Mouse (Mus musculus) lung, embryonic 15.5 days (tissue): ENCODE measurements around the gene Pgk1. TPM values are rescaled to one million over a fixed set of nuclear protein-coding genes. Genes with fewer than 3 reads are reported as not detected.
A peak's percentile ranks its signal among the peaks of the same experiment; 100 is the strongest.

Experiments
- ATAC-seq: fragments of 200-750 bp; cut with Nextera tagmentation; 2 replicates; pipeline ENCODE4 v1.8.0; 2017; ENCODE audit warnings: moderate number of reproducible peaks, borderline replicate concordance; ENCODE audit not compliant: low FRiP score, low TSS enrichment; ENCODE audit errors: extremely low read depth
- H3K27ac ChIP-seq: fragments of 300-500 bp; sonication (generic); 2 replicates; pipeline ENCODE4 v1.5.1; 2015; ENCODE audit warnings: moderate library complexity, mild to moderate bottlenecking, inconsistent platforms
- H3K27me3 ChIP-seq: fragments of 300-500 bp; sonication (generic); 2 replicates; pipeline ENCODE4 v1.6.1; 2015; ENCODE audit warnings: inconsistent platforms
- H3K36me3 ChIP-seq: fragments of 300-500 bp; sonication (generic); 2 replicates; pipeline ENCODE4 v1.6.1; 2015; ENCODE audit warnings: inconsistent platforms
- H3K4me1 ChIP-seq: fragments of 300-500 bp; sonication (generic); 2 replicates; pipeline ENCODE4 v1.6.1; 2015; ENCODE audit warnings: inconsistent platforms
- H3K4me2 ChIP-seq: fragments of 300-500 bp; sonication (generic); 2 replicates; pipeline ENCODE4 v1.6.1; 2015; ENCODE audit warnings: inconsistent platforms, mild to moderate bottlenecking, moderate library complexity
- H3K4me3 ChIP-seq: fragments of 300-500 bp; sonication (generic); 2 replicates; pipeline ENCODE4 v1.5.1; 2015; ENCODE audit warnings: mild to moderate bottlenecking, inconsistent platforms
- H3K9ac ChIP-seq: fragments of 300-500 bp; sonication (generic); 2 replicates; pipeline ENCODE4 v1.6.1; 2015; ENCODE audit warnings: inconsistent platforms
- H3K9me3 ChIP-seq: fragments of 300-500 bp; sonication (generic); 2 replicates; pipeline ENCODE4 v1.6.1; 2016; ENCODE audit warnings: inconsistent platforms
- WGBS: fragments of 180-500 bp; shearing (Covaris S2); methylation state at CpG from one replicate; pipeline ENCODE4 v1.1.7; 2015; 5-methylcytosine and 5-hydroxymethylcytosine counted together
- polyA plus RNA-seq: library from polyadenylated mRNA; unstranded; fragments of >200 nt; fragmentation: Nextera tagmentation; extraction: Ambion mirVana; gene quantifications from 2 replicates; pipeline ENCODE4 v1.2.1, GENCODE M21; 2015

Pgk1 gene
- polyA plus RNA-seq, 1 experiment from 2014 or later: 301 TPM

DNA sequence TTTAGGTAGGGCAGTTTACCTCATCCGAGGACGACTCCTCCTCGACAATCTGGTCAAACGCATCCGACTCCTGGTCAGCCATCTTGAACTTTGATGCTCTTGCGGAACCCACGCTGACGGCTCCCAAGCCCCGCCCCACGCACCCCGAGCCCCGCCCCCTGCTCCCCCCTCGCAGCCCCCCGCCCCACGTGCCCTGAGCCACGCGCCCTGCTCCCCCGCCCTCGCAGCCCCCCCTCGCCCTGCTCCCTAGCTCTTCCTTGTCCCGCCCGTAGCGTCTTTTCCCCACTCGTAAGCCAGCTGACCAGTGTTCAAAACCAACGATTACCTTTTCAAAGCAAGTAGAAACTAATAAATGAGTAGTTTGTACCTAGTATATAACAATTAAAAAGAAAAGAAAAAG lies 34.2 kb downstream of the Pgk1 start, which contains the start of gene Taf9b:
TSS of gene Taf9b (minus strand) at position 101 of the 400 bp plus-strand sequence.
- Histone ChIP-seq H3K27me3 (no peaks in the 10 kb centered on the region), H3K9ac (no peak within 1 kb of the TSS), H3K36me3 (no peaks in the 10 kb centered on the region), H3K27ac (no peak within 1 kb of the TSS), H3K4me2 (peak within 1 kb of the TSS; percentile 59), H3K4me3 (peak within 1 kb of the TSS; percentile 61; the same call in 1 of the 2 replicates), H3K9me3 (no peaks in the 10 kb centered on the region), H3K4me1 (no peaks in the 10 kb centered on the region)
- 80% methylated on average over 25 of the region's 25 CpGs for WGBS
- ATAC-seq: no peak

Other genes starting within 250 kb of the Pgk1 start
- gene Magt1, start 175.2 kb upstream of the Pgk1 start, polyA plus RNA-seq: 61.6 and 68.4 TPM in 2 replicates
- gene Cox7b, start 171.4 kb upstream of the Pgk1 start, polyA plus RNA-seq: 327 and 347 TPM in 2 replicates
- gene Atp7a, start 159.8 kb upstream of the Pgk1 start, polyA plus RNA-seq: 23.6 and 26.3 TPM in 2 replicates
- gene Tlr13, start 43.9 kb upstream of the Pgk1 start, polyA plus RNA-seq: 0.72 and 1.0 TPM in 2 replicates
- 11.4 and 12.6 TPM in 2 replicates for gene Taf9b, start 34.1 kb downstream of the Pgk1 start, polyA plus RNA-seq
- not detected in 2 replicates for gene Fnd3c2, start 68.3 kb downstream of the Pgk1 start, polyA plus RNA-seq